Mouse (Mus musculus): ENCODE results near the gene Bmp2k.

DNA sequence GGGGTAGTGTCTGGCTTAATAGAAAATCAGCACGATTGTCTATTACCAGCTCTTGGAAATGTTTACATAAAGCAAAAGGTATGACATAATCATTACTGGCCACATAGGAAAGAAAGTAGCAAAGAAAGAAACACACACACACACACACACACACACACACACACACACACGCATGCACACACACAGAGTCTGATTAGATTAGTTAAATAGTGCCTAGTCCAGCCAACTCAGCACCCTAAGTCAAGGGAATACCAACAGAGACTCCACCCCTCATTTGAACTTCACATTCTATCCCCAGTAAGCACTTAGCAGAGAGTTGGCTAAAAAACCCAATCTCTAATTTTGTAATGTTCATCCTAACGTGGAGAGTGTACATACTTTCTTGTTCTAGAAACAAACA, 15.5 kb upstream of the Bmp2k start:
- no peak for TF ChIP-seq POLR2A (IDR thresholded peaks at IDR 0.05; ENCODE audit: borderline replicate concordance, extremely low read depth, low read depth, low read length)
- no peak for TF ChIP-seq CTCF (IDR thresholded peaks at IDR 0.05; ENCODE audit: insufficient read depth, low read length)
